Mouse (Mus musculus): ENCODE data around the gene Commd6. TPM values are rescaled to one million over a fixed set of nuclear protein-coding genes. Genes with fewer than 3 reads are reported as not detected.
A peak's percentile ranks its signal among the peaks of the same experiment; 100 is the strongest.

Gene Commd6
- polyA plus RNA-seq, 1 experiment from 2014 or later, result 89.9 TPM

DNA sequence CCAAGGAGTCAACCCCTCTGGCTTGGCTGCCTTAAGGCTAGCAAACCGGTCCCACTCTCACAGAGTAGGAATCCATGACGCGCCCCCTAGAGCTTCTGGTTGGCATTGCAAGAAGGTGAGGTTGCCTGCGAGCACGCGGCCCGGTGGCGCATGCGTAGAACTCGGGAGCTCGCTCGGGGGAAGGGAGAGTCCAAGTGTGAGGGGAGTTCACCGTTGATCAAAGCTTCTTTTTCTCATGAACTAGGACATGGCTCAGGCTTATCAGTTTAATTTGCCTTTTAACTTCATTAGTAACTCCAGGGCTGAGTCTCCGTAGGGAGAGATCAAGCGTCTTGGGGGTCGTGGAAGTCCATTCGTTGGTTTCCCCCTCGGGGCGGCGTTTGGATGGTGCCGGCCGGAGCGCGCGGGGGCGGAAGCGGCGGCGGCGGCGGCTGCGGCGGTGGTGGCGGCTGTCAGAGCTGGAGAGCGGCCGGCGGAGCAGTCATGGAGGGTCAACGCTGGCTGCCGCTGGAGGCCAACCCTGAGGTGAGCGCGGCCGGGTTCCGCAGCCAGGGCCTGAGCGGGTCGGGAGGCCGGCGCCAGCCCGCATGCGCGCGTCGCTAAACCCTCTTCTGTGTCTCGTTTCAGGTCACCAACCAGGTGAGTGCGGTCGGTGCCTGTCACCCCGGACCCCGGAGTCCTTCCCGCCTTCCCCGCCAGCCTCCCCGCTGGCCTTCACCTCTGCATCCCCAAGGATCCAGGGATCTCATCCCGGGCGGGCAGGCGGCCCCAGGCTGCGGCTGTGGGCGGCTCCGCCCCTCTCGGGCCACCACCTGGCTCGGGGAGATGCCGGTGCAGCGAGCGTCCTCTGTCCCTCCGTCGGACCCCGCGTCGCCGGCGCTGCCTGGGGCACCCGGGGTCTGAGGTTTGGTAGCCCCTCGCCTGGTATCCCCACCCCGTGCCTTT, 13.4 kb upstream of the Commd6 start, which contains the start of gene Uchl3:
Gene Uchl3 (plus strand): TSS at position 387 of the 945 bp plus-strand sequence.
- H3K4me1 ChIP-seq, result peaks cover 3% of the 10 kb centered on the region
- peak within 1 kb of the TSS; percentile 83 for H3K9ac ChIP-seq
- peak; percentile 89 for ATAC-seq (ENCODE audit: insufficient number of reproducible peaks, low FRiP score, low TSS enrichment, low read depth)
- H3K27me3 ChIP-seq, result no peaks in the 10 kb centered on the region
- no peaks in the 10 kb centered on the region for H3K36me3 ChIP-seq
- no peaks in the 10 kb centered on the region for H3K9me3 ChIP-seq
- H3K4me2 ChIP-seq, result peak within 1 kb of the TSS; percentile 91
- H3K4me3 ChIP-seq, result peak within 1 kb of the TSS; percentile 88
- H3K27ac ChIP-seq, result peak within 1 kb of the TSS; percentile 80
- WGBS, result 0% methylated on average over 67 of the region's 81 CpGs

DNA sequence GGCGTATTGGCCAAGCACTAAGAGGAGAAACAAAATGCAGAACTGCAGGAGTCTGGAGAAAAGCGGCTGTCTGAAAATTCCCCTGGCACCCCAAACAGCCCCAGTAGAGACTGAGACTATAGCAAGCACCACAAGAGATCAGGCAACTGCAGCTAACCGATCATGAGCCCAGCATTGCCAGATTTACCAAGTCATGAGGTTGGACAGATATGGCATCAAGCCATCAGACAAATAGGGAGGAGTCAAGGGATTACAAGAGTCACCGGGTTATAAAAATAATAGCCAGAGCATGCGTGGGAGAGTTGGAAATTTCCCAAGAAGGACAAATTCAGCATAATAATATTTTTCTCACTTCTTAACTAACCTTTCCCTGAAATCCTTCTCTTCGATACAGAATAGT, 12.1 kb upstream of the Commd6 start:
- H3K27ac ChIP-seq, result no peak overlapping the region
- no peak overlapping the region for H3K9ac ChIP-seq
- no peaks in the 10 kb centered on the region for H3K9me3 ChIP-seq
- WGBS, result 89% methylated on average over 6 of the region's 6 CpGs
- peaks cover 3% of the 10 kb centered on the region for H3K4me1 ChIP-seq
- ATAC-seq (ENCODE audit: insufficient number of reproducible peaks, low FRiP score, low TSS enrichment, low read depth), result no peak
- no peak overlapping the region for H3K4me3 ChIP-seq
- no peak overlapping the region for H3K4me2 ChIP-seq
- H3K36me3 ChIP-seq, result no peaks in the 10 kb centered on the region
- H3K27me3 ChIP-seq, result no peaks in the 10 kb centered on the region

DNA sequence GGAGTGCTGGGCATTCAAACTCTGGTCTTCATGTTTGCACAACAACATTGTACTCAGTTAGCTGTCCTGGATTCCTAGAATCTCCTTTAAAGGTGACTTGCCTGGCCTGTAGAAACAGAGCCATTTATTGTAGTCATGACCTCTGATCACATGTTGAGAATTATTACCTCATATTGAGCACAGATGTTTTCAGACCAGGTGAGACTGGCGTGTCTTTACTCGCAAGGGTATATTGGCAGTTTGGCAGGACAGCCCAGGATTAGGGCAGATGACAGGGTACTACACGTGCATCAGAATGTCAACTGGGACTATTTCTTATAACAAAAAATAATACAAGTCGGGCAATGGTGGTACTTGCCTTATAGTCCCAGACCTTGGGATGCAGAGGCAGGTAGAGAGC, 10.1 kb upstream of the Commd6 start:
- H3K4me1 ChIP-seq, result peaks cover 3% of the 10 kb centered on the region
- no peaks in the 10 kb centered on the region for H3K9me3 ChIP-seq
- H3K36me3 ChIP-seq, result no peaks in the 10 kb centered on the region
- no peak overlapping the region for H3K27ac ChIP-seq
- ATAC-seq (ENCODE audit: insufficient number of reproducible peaks, low FRiP score, low TSS enrichment, low read depth), result no peak
- no peak overlapping the region for H3K9ac ChIP-seq
- H3K27me3 ChIP-seq, result no peaks in the 10 kb centered on the region
- 73% methylated on average over 4 of the region's 4 CpGs for WGBS
- H3K4me3 ChIP-seq, result no peak overlapping the region
- H3K4me2 ChIP-seq, result no peak overlapping the region

DNA sequence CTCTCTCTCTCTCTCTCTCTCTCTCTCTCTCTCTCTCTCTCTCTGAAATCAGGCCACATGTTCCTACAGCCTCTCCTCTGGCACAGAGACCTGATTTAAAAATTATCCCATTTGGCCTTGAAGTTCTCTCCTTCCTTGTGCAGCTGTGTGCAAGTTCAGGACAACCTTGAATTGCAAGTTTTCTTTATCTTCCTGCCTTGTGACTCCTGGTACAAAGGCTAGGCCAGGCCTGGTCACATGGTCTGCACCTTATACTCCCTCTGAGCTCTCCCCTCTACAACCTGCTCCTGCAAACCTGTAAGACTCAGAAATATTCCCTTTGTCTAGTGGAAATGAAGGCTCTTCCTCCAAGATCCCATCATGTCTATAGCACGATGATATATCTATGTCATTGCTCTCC, 4.5 kb upstream of the Commd6 start:
- Histone ChIP-seq H3K4me2 (no peak overlapping the region), H3K9ac (no peak overlapping the region), H3K27ac (no peak overlapping the region), H3K4me1 (no peaks in the 10 kb centered on the region), H3K9me3 (no peaks in the 10 kb centered on the region), H3K27me3 (no peaks in the 10 kb centered on the region), H3K4me3 (no peak overlapping the region), H3K36me3 (no peaks in the 10 kb centered on the region)
- no peak for ATAC-seq (ENCODE audit: insufficient number of reproducible peaks, low FRiP score, low TSS enrichment, low read depth)
- 91% methylated on average over 1 of the region's 1 CpGs for WGBS

DNA sequence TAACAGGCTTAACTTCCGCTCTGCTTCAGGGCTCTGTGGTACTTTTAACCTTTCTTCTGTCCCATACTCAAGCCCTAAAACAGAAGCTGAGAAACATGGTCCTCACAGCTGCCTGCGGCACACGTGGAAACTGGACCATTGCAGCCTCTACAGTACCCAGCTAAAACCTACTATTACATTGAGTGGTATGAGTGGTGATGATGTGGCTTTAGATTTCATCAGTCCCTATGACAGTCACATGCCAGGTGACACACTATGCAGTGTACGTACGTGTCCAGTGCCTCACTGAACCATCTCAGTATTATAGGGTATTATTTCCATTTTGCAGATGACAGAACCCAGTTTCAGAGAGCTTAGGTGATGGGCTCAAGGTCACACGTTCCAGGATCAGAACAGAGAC, 3.1 kb downstream of the Commd6 start:
- Histone ChIP-seq H3K36me3 (peaks cover 15% of the 10 kb centered on the region; the same call in 1 of the 2 replicates), H3K4me3 (no peak overlapping the region), H3K27ac (no peak overlapping the region), H3K4me1 (peaks cover 5% of the 10 kb centered on the region; the same call in 1 of the 2 replicates), H3K4me2 (no peak overlapping the region), H3K27me3 (no peaks in the 10 kb centered on the region), H3K9me3 (no peaks in the 10 kb centered on the region), H3K9ac (no peak overlapping the region)
- 93% methylated on average over 6 of the region's 6 CpGs for WGBS
- ATAC-seq (ENCODE audit: insufficient number of reproducible peaks, low FRiP score, low TSS enrichment, low read depth), result no peak

DNA sequence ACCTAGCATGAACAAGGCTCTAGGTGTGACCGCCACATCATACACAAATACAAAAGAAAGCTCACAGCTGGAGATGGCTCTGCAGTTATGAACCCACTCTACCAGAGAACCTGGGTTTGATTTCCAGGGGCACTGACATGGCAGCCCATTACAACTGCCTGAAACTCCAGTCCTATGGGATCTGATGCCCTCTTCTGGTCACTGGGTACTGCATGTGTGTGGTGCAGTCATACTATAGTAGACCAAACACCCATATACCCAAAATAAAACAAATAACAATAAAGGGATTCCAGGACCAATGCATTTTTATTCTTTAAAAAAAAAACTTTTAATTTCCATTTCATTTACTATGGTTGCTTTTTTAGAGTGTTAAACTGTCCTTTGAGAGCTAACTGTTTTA, 4.7 kb downstream of the Commd6 start:
- Histone ChIP-seq H3K36me3 (peaks cover 17% of the 10 kb centered on the region; the same call in 1 of the 2 replicates), H3K4me1 (peaks cover 5% of the 10 kb centered on the region; the same call in 1 of the 2 replicates), H3K9me3 (no peaks in the 10 kb centered on the region), H3K4me2 (no peak overlapping the region), H3K27me3 (no peaks in the 10 kb centered on the region), H3K27ac (no peak overlapping the region), H3K4me3 (no peak overlapping the region), H3K9ac (no peak overlapping the region)
- no peak for ATAC-seq (ENCODE audit: insufficient number of reproducible peaks, low FRiP score, low TSS enrichment, low read depth)
- WGBS, result 96% methylated on average over 1 of the region's 1 CpGs

DNA sequence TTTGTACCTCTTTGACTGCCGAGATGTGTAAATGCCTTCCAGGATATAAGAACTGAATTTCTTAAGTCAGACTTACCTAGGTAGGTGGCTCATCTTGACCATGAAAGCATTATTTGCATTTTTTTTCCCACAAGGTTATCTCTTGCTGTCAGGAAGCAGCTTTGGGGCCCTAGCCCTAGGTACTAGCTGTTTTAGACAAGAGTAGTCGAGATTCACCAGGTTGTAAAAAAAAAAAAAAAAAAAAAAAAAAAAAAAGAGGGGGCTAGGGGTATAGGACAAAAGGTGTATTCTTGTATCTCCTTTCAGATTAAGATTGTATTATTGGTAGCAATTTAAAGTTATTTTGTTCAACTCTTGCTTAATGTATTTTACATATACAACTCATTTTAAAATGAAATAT, 9.9 kb downstream of the Commd6 start:
- Histone ChIP-seq H3K27me3 (no peaks in the 10 kb centered on the region), H3K4me1 (no peaks in the 10 kb centered on the region), H3K4me3 (no peak overlapping the region), H3K4me2 (no peak overlapping the region), H3K36me3 (peaks cover 15% of the 10 kb centered on the region; the same call in 1 of the 2 replicates), H3K9me3 (no peaks in the 10 kb centered on the region), H3K9ac (no peak overlapping the region), H3K27ac (no peak overlapping the region)
- 77% methylated on average over 2 of the region's 2 CpGs for WGBS
- no peak for ATAC-seq (ENCODE audit: insufficient number of reproducible peaks, low FRiP score, low TSS enrichment, low read depth)

DNA sequence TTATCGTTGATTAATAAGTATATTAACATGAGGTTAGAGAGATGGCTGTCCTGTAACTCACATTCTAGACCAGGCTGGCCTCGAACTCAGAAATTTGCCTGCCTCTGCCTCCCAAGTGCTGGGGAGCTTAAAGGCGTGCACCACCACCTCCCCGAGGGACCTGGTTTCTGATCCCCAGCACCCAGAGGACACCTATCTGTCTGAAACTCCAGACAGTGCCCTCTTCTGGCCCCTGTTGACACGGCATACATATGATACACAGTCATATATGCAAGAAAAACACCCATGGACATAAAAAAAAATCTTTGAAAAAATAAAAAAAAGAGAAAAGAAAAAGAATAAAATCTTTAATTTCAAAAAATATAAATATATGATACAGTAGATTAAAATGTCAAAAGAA, 22.8 kb downstream of the Commd6 start:
- no peak for ATAC-seq (ENCODE audit: insufficient number of reproducible peaks, low FRiP score, low TSS enrichment, low read depth)
- WGBS, result 91% methylated on average over 5 of the region's 5 CpGs

DNA sequence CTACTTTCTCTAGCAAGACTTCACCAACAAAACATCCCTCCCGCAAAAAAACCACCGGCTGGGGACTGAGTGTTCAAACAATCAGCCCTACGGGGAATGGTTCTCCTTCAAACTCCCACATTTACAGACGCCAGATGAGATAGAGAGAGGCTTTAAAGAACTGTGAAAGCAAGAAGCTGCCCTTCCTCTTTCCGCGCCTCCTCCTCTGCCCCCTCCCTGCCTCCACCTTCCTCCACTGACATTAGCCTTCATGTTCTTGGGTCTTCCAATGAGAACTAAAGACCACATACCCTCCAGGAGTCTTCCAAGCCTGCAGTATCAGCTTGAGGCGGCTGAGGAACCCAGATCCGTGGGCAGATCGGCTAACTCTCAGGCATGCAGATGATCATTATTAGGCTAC, 24.3 kb downstream of the Commd6 start:
- ATAC-seq (ENCODE audit: insufficient number of reproducible peaks, low FRiP score, low TSS enrichment, low read depth), result no peak
- Histone ChIP-seq H3K9me3 (no peaks in the 10 kb centered on the region), H3K9ac (no peak overlapping the region), H3K27me3 (no peaks in the 10 kb centered on the region), H3K27ac (no peak overlapping the region), H3K4me2 (no peak overlapping the region), H3K4me1 (no peaks in the 10 kb centered on the region), H3K4me3 (no peak overlapping the region), H3K36me3 (no peaks in the 10 kb centered on the region)
- 70% methylated on average over 9 of the region's 9 CpGs for WGBS

More for the DNA sequence above, 22.8 kb downstream of the Commd6 start:
- no peak overlapping the region for H3K4me3 ChIP-seq
- H3K27ac ChIP-seq, result no peak overlapping the region
- H3K9ac ChIP-seq, result no peak overlapping the region
- no peak overlapping the region for H3K4me2 ChIP-seq
- no peaks in the 10 kb centered on the region for H3K27me3 ChIP-seq
- H3K4me1 ChIP-seq, result no peaks in the 10 kb centered on the region
- no peaks in the 10 kb centered on the region for H3K36me3 ChIP-seq
- no peaks in the 10 kb centered on the region for H3K9me3 ChIP-seq

DNA sequence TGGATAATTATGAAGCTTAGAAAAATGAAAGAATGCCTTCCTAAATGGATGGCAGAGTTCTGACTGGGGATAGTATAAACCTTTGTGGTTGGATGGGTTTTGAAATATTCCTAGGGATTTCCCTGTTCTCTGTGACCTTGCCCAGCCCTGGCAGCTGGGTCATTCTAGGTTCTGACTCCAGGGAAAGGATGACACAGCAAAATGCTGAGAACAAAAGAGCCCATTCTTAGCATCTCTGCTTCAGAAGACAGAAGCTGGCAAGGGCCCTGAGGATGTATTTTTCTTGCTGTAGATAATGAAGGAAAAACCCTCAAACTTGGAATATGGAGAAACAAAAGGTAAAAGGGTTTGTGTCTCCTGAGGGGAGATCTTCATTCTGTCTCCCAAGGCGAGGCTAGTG, 27.3 kb downstream of the Commd6 start:
- Histone ChIP-seq H3K9me3 (no peaks in the 10 kb centered on the region), H3K4me1 (0 out of 2 replicates have a peak, but pooled peaks cover 2% of the 10 kb centered on the region), H3K27me3 (no peaks in the 10 kb centered on the region; the same call in 1 of the 2 replicates), H3K9ac (no peak overlapping the region), H3K4me2 (no peak overlapping the region), H3K4me3 (no peak overlapping the region), H3K27ac (no peak overlapping the region), H3K36me3 (no peaks in the 10 kb centered on the region)
- no peak for ATAC-seq (ENCODE audit: insufficient number of reproducible peaks, low FRiP score, low TSS enrichment, low read depth)
- 65% methylated on average over 1 of the region's 1 CpGs for WGBS

DNA sequence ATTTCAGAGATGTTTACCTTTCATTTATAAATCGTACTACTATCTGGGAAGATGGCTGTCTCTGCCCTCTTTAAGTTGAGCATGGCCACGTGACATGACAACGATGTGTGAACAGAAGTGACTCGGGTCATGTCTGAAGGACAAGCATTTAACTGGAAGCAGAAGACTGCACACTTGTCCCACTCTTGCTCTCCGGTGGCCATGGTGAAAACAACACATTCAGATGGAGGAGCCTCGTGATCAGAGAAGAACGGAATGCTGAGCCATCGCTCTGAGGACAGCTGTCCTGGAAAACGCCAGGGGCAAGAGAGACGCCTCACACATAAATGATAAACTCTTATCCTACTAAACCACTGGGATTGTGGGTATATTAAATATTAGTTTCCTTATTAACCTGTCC, 29.8 kb downstream of the Commd6 start:
- H3K4me2 ChIP-seq, result no peak overlapping the region
- 82% methylated on average over 10 of the region's 10 CpGs for WGBS

More for the DNA sequence above, 29.8 kb downstream of the Commd6 start:
- Histone ChIP-seq H3K27ac (no peak overlapping the region), H3K9ac (no peak overlapping the region), H3K4me1 (peaks cover 8% of the 10 kb centered on the region), H3K9me3 (no peaks in the 10 kb centered on the region), H3K4me3 (no peak overlapping the region), H3K27me3 (no peaks in the 10 kb centered on the region; the same call in 1 of the 2 replicates), H3K36me3 (no peaks in the 10 kb centered on the region)
- ATAC-seq (ENCODE audit: insufficient number of reproducible peaks, low FRiP score, low TSS enrichment, low read depth), result no peak

All from limb, embryonic 15.5 days (tissue).